Mouse (Mus musculus): ENCODE measurements around the gene Tmem178b.

Tmem178b gene

GRCm38 (mm10) chr6:40200661-40201060 lies 327.6 kb downstream of the Tmem178b start:
- no peak for DNase-seq

GRCm38 (mm10) chr6:40202602-40203001 lies 329.5 kb downstream of the Tmem178b start:
- DNase-seq = no peak

- DNase-seq = no peak
Measured at GRCm38 (mm10) chr6:40205380-40205779, 332.3 kb downstream of the Tmem178b start.

- no peak for DNase-seq
Measured at GRCm38 (mm10) chr6:40208014-40208413, 334.9 kb downstream of the Tmem178b start.

- no peak for DNase-seq
Measured at GRCm38 (mm10) chr6:40209172-40209571, 336.1 kb downstream of the Tmem178b start.

- no peak for DNase-seq
Measured at GRCm38 (mm10) chr6:40217154-40217553, 344.1 kb downstream of the Tmem178b start.

GRCm38 (mm10) chr6:40217651-40218050 lies 344.6 kb downstream of the Tmem178b start:
- DNase-seq = no peak

GRCm38 (mm10) chr6:40220634-40221120 lies 347.6 kb downstream of the Tmem178b start:
- DNase-seq = no peak

- no peak for DNase-seq
Measured at GRCm38 (mm10) chr6:40225585-40226280, 352.7 kb downstream of the Tmem178b start.

- no peak for DNase-seq
Measured at GRCm38 (mm10) chr6:40228981-40229380, 355.9 kb downstream of the Tmem178b start.

GRCm38 (mm10) chr6:40229985-40230384 lies 356.9 kb downstream of the Tmem178b start:
- no peak for DNase-seq

- no peak for DNase-seq
Measured at GRCm38 (mm10) chr6:40234066-40234465, 361.0 kb downstream of the Tmem178b start.

- peak; percentile 79 for DNase-seq
Measured at GRCm38 (mm10) chr6:40235793-40236470, 362.9 kb downstream of the Tmem178b start.

- DNase-seq = peak; percentile 57
Measured at GRCm38 (mm10) chr6:40236841-40237765, 364.0 kb downstream of the Tmem178b start.

- no peak for DNase-seq
Measured at GRCm38 (mm10) chr6:40238857-40239256, 365.8 kb downstream of the Tmem178b start.

- no peak for DNase-seq
Measured at GRCm38 (mm10) chr6:40240671-40241070, 367.6 kb downstream of the Tmem178b start.

- no peak for DNase-seq
Measured at GRCm38 (mm10) chr6:40247398-40247946, 374.4 kb downstream of the Tmem178b start.

- no peak for DNase-seq
Measured at GRCm38 (mm10) chr6:40249939-40250338, 376.9 kb downstream of the Tmem178b start.

GRCm38 (mm10) chr6:40263687-40264086 lies 390.6 kb downstream of the Tmem178b start:
- DNase-seq = no peak

- no peak for DNase-seq
Measured at GRCm38 (mm10) chr6:40300707-40301106, 427.6 kb downstream of the Tmem178b start.

GRCm38 (mm10) chr6:40303379-40303778 lies 430.3 kb downstream of the Tmem178b start:
- DNase-seq = peak; percentile 67

All from embryo, embryonic 11 days (tissue).